Mouse (Mus musculus) mature B cell (primary cell): ENCODE results near the gene Hoxc12.

Experiments used
- in situ Hi-C: fragments of 300-500 bp; cut with MboI; formaldehyde crosslinking; loops from 2 replicates; pipeline ENCODE4 v1.14.3; 2019

The Hoxc12 gene

GRCm38 (mm10) chr15:102965003-102965891, 28.7 kb downstream of the Hoxc12 start:
- in situ Hi-C loops: no loop called here

- in situ Hi-C loops: no loop called here
These were observed 29.6 kb downstream of the Hoxc12 start for GRCm38 (mm10) chr15:102965892-102966775.

- in situ Hi-C loops: no loop called here
These were observed 30.3 kb downstream of the Hoxc12 start, which contains the start of gene Hoxc10 for GRCm38 (mm10) chr15:102966776-102967311. Gene Hoxc10 (plus strand): TSS chr15:102966796.

- in situ Hi-C loops: no loop called here
These were observed 30.7 kb downstream of the Hoxc12 start, which contains the start of gene Hoxc5 for GRCm38 (mm10) chr15:102967312-102967510. Gene Hoxc5 (plus strand): TSS chr15:102967443.

- in situ Hi-C loops: no loop called here
These were observed 31.2 kb downstream of the Hoxc12 start for GRCm38 (mm10) chr15:102967511-102968397.

GRCm38 (mm10) chr15:102969296-102969695, 32.7 kb downstream of the Hoxc12 start:
- in situ Hi-C loops: no loop called here

- in situ Hi-C loops: no loop called here
These were observed 34.2 kb downstream of the Hoxc12 start for GRCm38 (mm10) chr15:102970740-102971139.

GRCm38 (mm10) chr15:102972254-102972653, 35.7 kb downstream of the Hoxc12 start:
- in situ Hi-C loops: no loop called here

GRCm38 (mm10) chr15:102972753-102973152, 36.2 kb downstream of the Hoxc12 start:
- in situ Hi-C loops: no loop called here

- in situ Hi-C loops: loop anchor here (25.0 kb wide), 1 partner anchor 337 kb away; the partner anchor contains the start of gene Gpr84
These were observed 38.5 kb downstream of the Hoxc12 start for GRCm38 (mm10) chr15:102975034-102975433.

- in situ Hi-C loops: loop anchor here (25.0 kb wide), 1 partner anchor 337 kb away; the partner anchor contains the start of gene Gpr84
These were observed 39.1 kb downstream of the Hoxc12 start for GRCm38 (mm10) chr15:102975688-102976111.

- in situ Hi-C loops: loop anchor here (25.0 kb wide), 1 partner anchor 336 kb away; the partner anchor contains the start of gene Gpr84
These were observed 39.6 kb downstream of the Hoxc12 start, which contains the start of gene Hoxc9 for GRCm38 (mm10) chr15:102976171-102976570. Gene Hoxc9 (plus strand): TSS chr15:102976439.

GRCm38 (mm10) chr15:102976631-102977422, 40.3 kb downstream of the Hoxc12 start:
- in situ Hi-C loops: loop anchor here (25.0 kb wide), 1 partner anchor 335 kb away; the partner anchor contains the start of gene Gpr84

- in situ Hi-C loops: loop anchor here (25.0 kb wide), 1 partner anchor 335 kb away; the partner anchor contains the start of gene Gpr84
These were observed 40.9 kb downstream of the Hoxc12 start for GRCm38 (mm10) chr15:102977423-102977974.

GRCm38 (mm10) chr15:102978615-102979515, 42.3 kb downstream of the Hoxc12 start:
- in situ Hi-C loops: loop anchor here (25.0 kb wide), 1 partner anchor 333 kb away; the partner anchor contains the start of gene Gpr84

- in situ Hi-C loops: loop anchor here (10.0 to 25.0 kb wide), 2 partner anchors 195 to 332 kb away; partner anchors contain the start of gene Gpr84
These were observed 43.4 kb downstream of the Hoxc12 start for GRCm38 (mm10) chr15:102979936-102980335.

- in situ Hi-C loops: loop anchor here (10.0 to 25.0 kb wide), 2 partner anchors 194 to 332 kb away; partner anchors contain the start of gene Gpr84
These were observed 43.8 kb downstream of the Hoxc12 start for GRCm38 (mm10) chr15:102980352-102980751.

GRCm38 (mm10) chr15:102980912-102981311, 44.4 kb downstream of the Hoxc12 start:
- in situ Hi-C loops: loop anchor here (10.0 to 25.0 kb wide), 2 partner anchors 194 to 331 kb away; partner anchors contain the start of gene Gpr84
